Mouse (Mus musculus): ENCODE results near the gene Cers3.

DNA sequence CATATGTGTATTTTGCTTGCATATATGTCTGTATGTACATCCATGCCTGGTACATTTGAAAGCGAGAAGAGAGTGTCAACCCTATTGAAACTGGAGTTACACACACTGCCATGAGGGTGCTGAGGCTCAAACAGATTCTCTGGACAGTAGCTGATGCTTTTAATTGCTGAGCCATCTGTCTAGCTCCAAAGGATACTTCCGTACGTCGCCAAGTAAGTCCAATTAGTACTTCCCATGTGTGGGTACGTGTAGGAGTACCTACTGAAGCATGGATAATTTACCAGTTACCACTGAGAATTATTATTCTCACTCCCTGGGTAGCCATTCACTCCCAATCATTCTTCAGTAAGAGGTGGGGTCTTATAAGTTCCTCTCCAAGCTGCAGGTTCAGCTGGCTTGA lies 115.9 kb downstream of the Cers3 start:
- no peak for TF ChIP-seq ZC3H11A (IDR thresholded peaks at IDR 0.05; ENCODE audit: borderline replicate concordance, low read depth, low read length)
- no peak for TF ChIP-seq CHD2 (IDR thresholded peaks at IDR 0.05; ENCODE audit: low read depth, low read length)
- no peak for TF ChIP-seq HCFC1 (IDR thresholded peaks at IDR 0.05; ENCODE audit: borderline replicate concordance, insufficient read depth, low read length)
